Mouse (Mus musculus) cortical plate, adult 2 months (tissue): ENCODE measurements around the gene Trappc1.

Experiments
- CTCF ChIP-seq: fragments of 200-500 bp; IDR thresholded peaks from 2 replicates; pipeline ENCODE4 v1.5.1; 2011; ENCODE audit warnings: mild to moderate bottlenecking, control low read depth, low read length; ENCODE audit not compliant: insufficient read depth; ENCODE audit errors: extremely low read depth
- POLR2A ChIP-seq: fragments of 200-500 bp; IDR thresholded peaks from 2 replicates; pipeline ENCODE4 v1.6.1; 2011; ENCODE audit warnings: mild to moderate bottlenecking, low read length, control low read depth; ENCODE audit not compliant: insufficient read depth; ENCODE audit errors: extremely low read depth

- no peak for TF ChIP-seq CTCF
- no peak for TF ChIP-seq POLR2A
These were observed 41.9 kb downstream of the Trappc1 start for GRCm38 (mm10) chr11:69365722-69366121.
